Mouse (Mus musculus): ENCODE measurements at regions not wholly inside any gene's neighbourhood (a gene's known extent, or its start where the extent isn't known, plus 50 kb on each side); places are given as distances from the start of the nearest gene placed in this dataset.

- TF ChIP-seq CTCF (IDR thresholded peaks at IDR 0.05 in 2 of 3, conservative IDR thresholded peaks at IDR 0.05 in 1 of 3; ENCODE audit: control insufficient read depth in 1 of 3, insufficient read depth in 1 of 3, low read depth in 2 of 3, low read length in 3 of 3, poor library complexity in 1 of 3, severe bottlenecking in 1 of 3) (no peak), ZMIZ1 (IDR thresholded peaks at IDR 0.05; ENCODE audit: low read depth, low read length) (no peak), BHLHE40 (IDR thresholded peaks at IDR 0.05; ENCODE audit: borderline replicate concordance, low read depth, low read length) (no peak), GABPA (IDR thresholded peaks at IDR 0.05; ENCODE audit: low read depth, low read length) (no peak), MXI1 (IDR thresholded peaks at IDR 0.05; ENCODE audit: low read depth, low read length) (no peak), JUND (IDR thresholded peaks at IDR 0.05; ENCODE audit: low read depth, low read length) (no peak), RCOR1 (IDR thresholded peaks at IDR 0.05; ENCODE audit: low read depth, low read length) (no peak), POLR2A (IDR thresholded peaks at IDR 0.05; ENCODE audit: control insufficient read depth in 1 of 2, insufficient read depth in 1 of 2, low read depth in 1 of 2, low read length in 2 of 2, poor library complexity in 1 of 2) (no peak)
These were observed 141.3 kb downstream of the Uck2 start for GRCm38 (mm10) chr1:167143797-167144196.
